Mouse (Mus musculus): ENCODE measurements around the gene Zfp362.

- TF ChIP-seq CTCF (IDR thresholded peaks at IDR 0.05; ENCODE audit: extremely low read depth, insufficient read length, insufficient replicate concordance, low read depth, low read length) = no peak
- no peak for TF ChIP-seq POLR2A (IDR thresholded peaks at IDR 0.05; ENCODE audit: low read depth, low read length)
These were observed 1.3 kb downstream of the Zfp362 start for GRCm38 (mm10) chr4:128804426-128805149.

Data from small intestine, adult 2 months (tissue).